Mouse (Mus musculus) lung, embryonic 16.5 days (tissue): Measurements from ENCODE around the gene Rhov. TPM values are rescaled to one million over a fixed set of nuclear protein-coding genes. Genes with fewer than 3 reads are reported as not detected.

Source experiments
- ATAC-seq: fragments of 200-750 bp; cut with Nextera tagmentation; 2 replicates; pipeline ENCODE4 v1.8.0; 2017; ENCODE audit warnings: low read depth, mild to moderate bottlenecking, moderate library complexity
- H3K27ac ChIP-seq: fragments of 300-500 bp; sonication (generic); 2 replicates; pipeline ENCODE4 v1.5.1; 2014; ENCODE audit warnings: mild to moderate bottlenecking, control low read depth, low read length
- H3K27me3 ChIP-seq: fragments of 300-500 bp; sonication (generic); 2 replicates; pipeline ENCODE4 v1.6.1; 2014; ENCODE audit warnings: low read depth, low read length, mixed read lengths; ENCODE audit not compliant: control insufficient read depth, insufficient read depth
- H3K36me3 ChIP-seq: fragments of 300-500 bp; sonication (generic); 2 replicates; pipeline ENCODE4 v1.6.1; 2014; ENCODE audit warnings: low read length; ENCODE audit not compliant: control insufficient read depth, insufficient read depth
- H3K4me1 ChIP-seq: fragments of 300-500 bp; sonication (generic); replicated peaks from 2 replicates; pipeline ENCODE4 v1.6.1; 2014; ENCODE audit warnings: low read length, mixed read lengths; ENCODE audit not compliant: control insufficient read depth, insufficient read depth
- H3K4me2 ChIP-seq: fragments of 300-500 bp; sonication (generic); 2 replicates; pipeline ENCODE4 v1.6.1; 2014; ENCODE audit warnings: low read depth, low read length, control low read depth
- H3K4me3 ChIP-seq: fragments of 300-500 bp; sonication (generic); 2 replicates; pipeline ENCODE4 v1.5.1; 2014; ENCODE audit warnings: mild to moderate bottlenecking, low read length, control low read depth
- H3K9ac ChIP-seq: fragments of 300-500 bp; sonication (generic); 2 replicates; pipeline ENCODE4 v1.6.1; 2014; ENCODE audit warnings: low read length, control low read depth
- H3K9me3 ChIP-seq: fragments of 300-500 bp; sonication (generic); 2 replicates; pipeline ENCODE4 v1.6.1; 2016; ENCODE audit warnings: low read length; ENCODE audit not compliant: control insufficient read depth
- WGBS: fragments of 180-500 bp; shearing (Covaris S2); extraction: QIAGEN DNeasy Blood & Tissue Kit; methylation state at CpG from one replicate; pipeline ENCODE4 v1.1.7; 2014; 5-methylcytosine and 5-hydroxymethylcytosine counted together
- polyA plus RNA-seq: library from polyadenylated mRNA; unstranded; fragments of >200 nt; fragmentation: Nextera tagmentation; extraction: Ambion mirVana; gene quantifications from 2 replicates; pipeline ENCODE4 v1.2.1, GENCODE M21; 2015

Rhov gene
- 1.3 and 2.2 TPM in 2 replicates for polyA plus RNA-seq

- Histone ChIP-seq H3K4me3 (peak within 1 kb of the TSS; percentile 64), H3K36me3 (no peaks in the 10 kb centered on the region), H3K9me3 (no peaks in the 10 kb centered on the region), H3K4me1 (peaks cover 3% of the 10 kb centered on the region; the same call in 1 of the 2 replicates), H3K9ac (peak within 1 kb of the TSS; percentile 68), H3K27me3 (peaks cover 6% of the 10 kb centered on the region), H3K27ac (no peak within 1 kb of the TSS), H3K4me2 (peak within 1 kb of the TSS; percentile 100)
- peak; percentile 89 for ATAC-seq
- WGBS, result under 1% methylated on average over 49 of the region's 49 CpGs
These were observed at the start of gene Rhov for GRCm38 (mm10) chr2:119270643-119271331. Gene Rhov (minus strand): TSS chr2:119271272.

GRCm38 (mm10) chr2:119320571-119320970 lies 49.5 kb upstream of the Rhov start:
- Histone ChIP-seq H3K9me3 (no peaks in the 10 kb centered on the region), H3K4me1 (peaks cover 37% of the 10 kb centered on the region), H3K9ac (no peak overlapping the region), H3K4me3 (no peak overlapping the region), H3K27ac (peak overlapping the region; percentile 57; the same call in 1 of the 2 replicates), H3K4me2 (no peak overlapping the region), H3K36me3 (no peaks in the 10 kb centered on the region), H3K27me3 (peaks cover 45% of the 10 kb centered on the region)
- WGBS, result 50% methylated on average over 8 of the region's 8 CpGs
- no peak for ATAC-seq

DNA sequence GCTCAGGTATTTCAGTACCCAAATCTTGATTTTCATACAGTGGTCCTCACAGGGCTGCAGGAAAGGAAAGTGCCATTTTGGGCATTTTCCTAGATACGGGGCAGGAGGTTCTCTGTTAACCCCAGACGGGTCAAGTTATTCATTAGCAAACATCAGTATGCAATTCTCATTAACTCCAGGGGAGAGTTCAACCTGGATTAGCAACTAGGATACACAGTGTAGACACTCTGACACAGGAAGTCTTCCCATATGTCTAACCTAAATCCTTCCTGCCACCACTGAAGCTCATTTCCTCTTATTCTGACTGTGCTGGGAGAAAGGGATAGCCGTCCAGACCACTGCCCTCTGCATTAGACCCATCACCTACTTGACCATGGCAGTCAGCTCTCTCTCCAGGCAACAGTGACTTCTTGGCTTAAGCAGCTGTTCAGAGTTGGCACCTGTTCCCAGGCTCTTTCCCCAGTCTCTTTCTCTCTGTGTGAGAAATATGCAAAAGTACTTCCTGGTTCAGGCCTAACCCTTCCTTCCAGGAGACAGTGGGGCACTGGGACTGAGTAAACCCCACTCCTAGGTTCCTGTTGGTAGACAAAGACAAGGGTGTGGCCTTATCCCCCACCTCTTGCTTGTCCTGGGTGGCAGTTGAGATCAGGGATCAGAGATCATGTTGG lies 47.1 kb upstream of the Rhov start:
- no peak overlapping the region for H3K4me2 ChIP-seq
- H3K27me3 ChIP-seq, result peaks cover 25% of the 10 kb centered on the region
- WGBS, result 54% methylated on average over 3 of the region's 3 CpGs
- H3K4me3 ChIP-seq, result no peak overlapping the region
- H3K9me3 ChIP-seq, result no peaks in the 10 kb centered on the region
- H3K36me3 ChIP-seq, result no peaks in the 10 kb centered on the region
- H3K27ac ChIP-seq, result peak overlapping the region; percentile 29
- peaks cover 22% of the 10 kb centered on the region for H3K4me1 ChIP-seq
- ATAC-seq, result peak; percentile 42
- H3K9ac ChIP-seq, result no peak overlapping the region

GRCm38 (mm10) chr2:119314742-119315310 lies 43.8 kb upstream of the Rhov start:
- WGBS, result 69% methylated on average over 12 of the region's 12 CpGs
- Histone ChIP-seq H3K4me2 (no peak overlapping the region), H3K27me3 (no peaks in the 10 kb centered on the region), H3K36me3 (no peaks in the 10 kb centered on the region), H3K27ac (peak overlapping the region; percentile 70), H3K9me3 (no peaks in the 10 kb centered on the region), H3K4me3 (no peak overlapping the region), H3K4me1 (peaks cover 7% of the 10 kb centered on the region; the same call in 1 of the 2 replicates), H3K9ac (no peak overlapping the region)
- peak; percentile 56 for ATAC-seq

GRCm38 (mm10) chr2:119313780-119314479 lies 42.9 kb upstream of the Rhov start:
- Histone ChIP-seq H3K36me3 (no peaks in the 10 kb centered on the region), H3K4me1 (peaks cover 7% of the 10 kb centered on the region; the same call in 1 of the 2 replicates), H3K4me3 (no peak overlapping the region), H3K4me2 (no peak overlapping the region), H3K9ac (no peak overlapping the region), H3K27ac (peak overlapping the region; percentile 70), H3K9me3 (no peaks in the 10 kb centered on the region), H3K27me3 (no peaks in the 10 kb centered on the region)
- ATAC-seq, result 0 out of 2 replicates have a peak, but pooled peaks have one; percentile 11
- 29% methylated on average over 10 of the region's 10 CpGs for WGBS

DNA sequence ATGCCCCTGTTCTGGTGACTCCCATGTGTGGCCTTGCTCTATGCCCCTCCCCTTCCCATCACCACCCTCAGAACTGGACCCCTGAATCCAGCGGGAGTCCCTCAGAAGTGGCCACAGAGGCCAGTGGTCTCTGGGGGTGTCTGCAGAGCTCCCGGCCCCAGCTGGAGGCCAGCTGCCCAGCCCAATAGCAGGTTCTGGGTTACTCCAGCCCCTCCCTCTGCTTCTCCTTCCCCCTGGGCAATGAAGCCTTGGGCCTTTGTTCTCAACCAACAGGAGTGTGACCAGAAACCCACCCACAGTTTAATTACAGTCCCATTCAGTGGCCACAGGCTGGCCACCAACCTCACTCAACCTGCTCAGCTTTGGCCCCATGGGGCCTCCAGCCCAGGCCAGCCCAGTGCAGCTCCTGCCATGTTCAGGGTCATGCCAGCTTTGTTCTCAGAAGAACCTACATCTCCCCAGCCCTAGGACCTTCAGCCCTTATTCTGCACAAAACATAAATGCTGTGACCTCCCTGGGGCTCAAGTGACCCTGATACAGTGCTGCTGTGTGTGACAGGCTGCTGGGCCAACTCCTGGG lies 41.4 kb upstream of the Rhov start:
- H3K4me3 ChIP-seq, result no peak overlapping the region
- H3K4me2 ChIP-seq, result no peak overlapping the region
- no peak overlapping the region for H3K27ac ChIP-seq
- ATAC-seq, result no peak
- WGBS, result 65% methylated on average over 2 of the region's 2 CpGs
- H3K9me3 ChIP-seq, result no peaks in the 10 kb centered on the region
- no peaks in the 10 kb centered on the region for H3K27me3 ChIP-seq
- H3K36me3 ChIP-seq, result no peaks in the 10 kb centered on the region
- peaks cover 3% of the 10 kb centered on the region; the same call in 1 of the 2 replicates for H3K4me1 ChIP-seq
- H3K9ac ChIP-seq, result no peak overlapping the region

GRCm38 (mm10) chr2:119311544-119311943 lies 40.5 kb upstream of the Rhov start:
- Histone ChIP-seq H3K4me2 (no peak overlapping the region), H3K4me1 (peaks cover 3% of the 10 kb centered on the region; the same call in 1 of the 2 replicates), H3K27me3 (no peaks in the 10 kb centered on the region), H3K4me3 (no peak overlapping the region), H3K27ac (peak overlapping the region; percentile 35), H3K9me3 (no peaks in the 10 kb centered on the region), H3K9ac (no peak overlapping the region), H3K36me3 (no peaks in the 10 kb centered on the region)
- ATAC-seq, result peak; percentile 41; the same call in 1 of the 2 replicates
- WGBS, result 31% methylated on average over 12 of the region's 12 CpGs

GRCm38 (mm10) chr2:119304798-119305208 lies 33.7 kb upstream of the Rhov start:
- H3K27ac ChIP-seq, result 0 out of 2 replicates have a peak overlapping the region, but pooled peaks have one; percentile 3
- 21% methylated on average over 3 of the region's 3 CpGs for WGBS

More at GRCm38 (mm10) chr2:119304798-119305208, 33.7 kb upstream of the Rhov start:
- no peaks in the 10 kb centered on the region for H3K27me3 ChIP-seq
- no peaks in the 10 kb centered on the region for H3K36me3 ChIP-seq
- H3K4me1 ChIP-seq, result peaks cover 14% of the 10 kb centered on the region
- peak; percentile 86 for ATAC-seq
- no peaks in the 10 kb centered on the region for H3K9me3 ChIP-seq
- no peak overlapping the region for H3K4me3 ChIP-seq
- H3K9ac ChIP-seq, result no peak overlapping the region
- no peak overlapping the region for H3K4me2 ChIP-seq
